Mouse (Mus musculus): ENCODE measurements at regions not wholly inside any gene's neighbourhood (a gene's known extent, or its start where the extent isn't known, plus 50 kb on each side); places are given as distances from the start of the nearest gene placed in this dataset.
A peak's percentile ranks its signal among the peaks of the same experiment; 100 is the strongest.

DNA sequence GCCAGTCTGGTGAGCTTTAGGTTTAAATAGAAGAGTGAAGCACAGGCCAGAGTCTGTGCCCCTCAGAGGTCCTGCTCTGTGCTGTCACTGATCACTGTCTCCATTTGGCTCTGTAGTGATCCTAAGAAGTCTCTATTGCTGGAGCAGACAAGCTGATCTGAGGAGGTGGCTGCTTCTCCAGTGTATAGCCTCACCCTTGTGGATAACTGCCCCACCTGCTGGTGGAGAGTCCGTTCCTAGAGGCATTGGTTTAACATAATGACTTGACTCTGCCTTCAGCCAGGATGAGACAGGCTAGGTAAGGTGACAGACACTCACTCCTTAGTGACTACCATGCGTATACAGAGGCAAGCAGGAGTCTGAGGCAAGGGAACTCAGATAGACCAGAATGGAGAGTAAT is 136.5 kb upstream of the Foxn2 start:
- Histone ChIP-seq H3K9me3 (replicated peaks; ENCODE audit: control insufficient read depth, low read length) (no peaks in the 10 kb centered on the region), H3K27ac (ENCODE audit: low read length) (no peak overlapping the region), H3K4me1 (ENCODE audit: control insufficient read depth, insufficient read depth, low read length) (no peaks in the 10 kb centered on the region), H3K4me3 (replicated peaks; ENCODE audit: low read length) (no peak overlapping the region), H3K4me2 (ENCODE audit: low read depth, low read length) (no peak overlapping the region), H3K9ac (ENCODE audit: low read length) (no peak overlapping the region), H3K27me3 (ENCODE audit: control insufficient read depth, insufficient read depth, low read length) (no peaks in the 10 kb centered on the region), H3K36me3 (ENCODE audit: control insufficient read depth, insufficient read depth, low read length) (no peaks in the 10 kb centered on the region)
- no peak; the same call in 1 of the 2 replicates for ATAC-seq (ENCODE audit: insufficient read depth, low FRiP score)
- 62% methylated on average over 2 of the region's 2 CpGs for WGBS

DNA sequence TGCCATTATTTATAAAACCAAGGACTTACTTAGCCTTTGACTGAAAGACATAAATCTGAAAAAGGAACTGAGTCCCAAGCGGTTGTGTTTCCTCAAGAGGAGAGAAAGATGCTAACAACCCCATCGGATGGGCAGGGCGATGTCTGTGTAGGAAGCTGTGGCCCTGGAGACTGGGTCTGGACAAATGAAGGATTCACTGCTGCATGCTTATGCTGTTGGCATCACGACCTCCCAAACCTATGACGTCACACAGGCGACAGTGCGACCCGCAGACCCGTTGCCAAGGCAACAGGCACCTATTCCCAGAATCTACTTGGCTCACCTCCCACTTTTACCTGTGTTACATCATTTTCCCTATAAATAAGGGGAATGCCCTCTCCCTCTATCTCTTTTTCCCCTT is 135.3 kb upstream of the Foxn2 start:
- H3K4me2 ChIP-seq (ENCODE audit: low read depth, low read length), result no peak overlapping the region
- H3K9ac ChIP-seq (ENCODE audit: low read length), result no peak overlapping the region
- no peaks in the 10 kb centered on the region for H3K9me3 ChIP-seq (replicated peaks; ENCODE audit: control insufficient read depth, low read length)
- WGBS, result 76% methylated on average over 9 of the region's 9 CpGs
- no peaks in the 10 kb centered on the region for H3K4me1 ChIP-seq (ENCODE audit: control insufficient read depth, insufficient read depth, low read length)
- H3K27me3 ChIP-seq (ENCODE audit: control insufficient read depth, insufficient read depth, low read length), result no peaks in the 10 kb centered on the region
- ATAC-seq (ENCODE audit: insufficient read depth, low FRiP score), result no peak
- H3K4me3 ChIP-seq (replicated peaks; ENCODE audit: low read length), result no peak overlapping the region
- H3K27ac ChIP-seq (ENCODE audit: low read length), result no peak overlapping the region
- H3K36me3 ChIP-seq (ENCODE audit: control insufficient read depth, insufficient read depth, low read length), result no peaks in the 10 kb centered on the region

DNA sequence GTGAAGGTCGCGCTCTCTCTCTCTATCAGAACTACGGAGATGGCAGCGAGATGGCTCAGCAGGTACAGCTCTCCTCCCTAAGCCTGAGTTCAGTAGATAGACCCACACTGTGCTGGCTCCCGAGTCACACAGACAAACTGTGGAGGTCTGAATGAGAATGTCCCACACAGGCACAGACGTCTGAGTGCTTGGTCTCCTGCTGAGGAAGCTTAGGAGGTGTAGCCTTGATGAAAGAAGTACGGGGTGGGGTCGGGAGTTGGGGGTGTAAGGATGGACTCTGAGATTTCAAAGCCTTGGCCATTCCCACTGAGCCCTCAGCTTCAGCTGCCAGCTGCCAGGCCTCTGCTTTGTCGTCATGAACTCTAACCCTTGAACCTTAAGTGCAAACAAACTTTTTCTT is 134.2 kb upstream of the Foxn2 start:
- no peak overlapping the region for H3K4me2 ChIP-seq (ENCODE audit: low read depth, low read length)
- H3K27me3 ChIP-seq (ENCODE audit: control insufficient read depth, insufficient read depth, low read length), result no peaks in the 10 kb centered on the region
- 73% methylated on average over 9 of the region's 9 CpGs for WGBS
- H3K4me3 ChIP-seq (replicated peaks; ENCODE audit: low read length), result no peak overlapping the region
- H3K4me1 ChIP-seq (ENCODE audit: control insufficient read depth, insufficient read depth, low read length), result no peaks in the 10 kb centered on the region
- H3K9ac ChIP-seq (ENCODE audit: low read length), result no peak overlapping the region
- no peaks in the 10 kb centered on the region for H3K9me3 ChIP-seq (replicated peaks; ENCODE audit: control insufficient read depth, low read length)
- H3K36me3 ChIP-seq (ENCODE audit: control insufficient read depth, insufficient read depth, low read length), result no peaks in the 10 kb centered on the region
- H3K27ac ChIP-seq (ENCODE audit: low read length), result no peak overlapping the region
- ATAC-seq (ENCODE audit: insufficient read depth, low FRiP score), result no peak

DNA sequence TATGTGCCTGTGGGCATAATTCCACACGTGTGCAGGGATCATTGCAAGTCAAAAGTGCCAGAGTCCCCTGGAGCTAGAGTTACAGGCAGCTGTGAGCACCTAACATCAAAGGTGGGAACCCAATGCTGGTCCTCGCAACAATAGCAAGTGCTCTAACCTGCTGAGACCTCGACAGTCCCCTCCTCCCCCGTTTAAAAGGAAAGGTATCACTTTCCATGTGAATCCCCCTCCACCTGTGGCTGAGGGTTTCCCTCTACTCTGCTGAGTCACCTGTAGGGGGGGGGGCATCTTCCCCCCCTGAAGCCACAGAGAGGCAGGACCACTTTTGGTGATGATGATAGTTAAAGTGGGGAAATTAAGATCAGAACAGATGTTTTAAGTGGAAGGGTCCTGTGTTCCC is 133.4 kb upstream of the Foxn2 start:
- Histone ChIP-seq H3K4me2 (ENCODE audit: low read depth, low read length) (no peak overlapping the region), H3K9ac (ENCODE audit: low read length) (no peak overlapping the region), H3K9me3 (replicated peaks; ENCODE audit: control insufficient read depth, low read length) (no peaks in the 10 kb centered on the region), H3K4me1 (ENCODE audit: control insufficient read depth, insufficient read depth, low read length) (no peaks in the 10 kb centered on the region), H3K27ac (ENCODE audit: low read length) (no peak overlapping the region), H3K27me3 (ENCODE audit: control insufficient read depth, insufficient read depth, low read length) (no peaks in the 10 kb centered on the region), H3K36me3 (ENCODE audit: control insufficient read depth, insufficient read depth, low read length) (no peaks in the 10 kb centered on the region), H3K4me3 (replicated peaks; ENCODE audit: low read length) (no peak overlapping the region)
- 39% methylated on average over 4 of the region's 4 CpGs for WGBS
- ATAC-seq (ENCODE audit: insufficient read depth, low FRiP score), result no peak

DNA sequence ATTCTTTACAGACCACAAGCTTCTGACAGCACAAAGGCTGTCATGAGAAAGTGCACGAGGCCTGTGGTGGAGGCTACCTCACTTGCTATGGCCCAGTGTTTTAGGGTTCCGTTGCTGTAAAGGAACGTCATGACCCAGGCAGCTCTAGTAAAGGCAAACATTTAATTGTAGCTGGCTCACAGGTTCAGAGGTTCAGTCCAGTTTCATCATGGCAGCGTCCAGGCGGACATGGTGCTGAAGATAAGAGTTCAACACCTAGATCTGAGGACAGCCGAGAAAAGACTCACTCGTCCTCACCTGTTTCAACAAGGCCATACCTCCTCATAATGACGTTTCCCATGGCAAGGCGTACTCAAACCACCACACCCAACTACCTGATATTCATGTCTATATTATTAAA is 132.7 kb upstream of the Foxn2 start:
- ATAC-seq (ENCODE audit: insufficient read depth, low FRiP score), result no peak
- no peaks in the 10 kb centered on the region for H3K4me1 ChIP-seq (ENCODE audit: control insufficient read depth, insufficient read depth, low read length)
- WGBS, result 86% methylated on average over 9 of the region's 9 CpGs

DNA sequence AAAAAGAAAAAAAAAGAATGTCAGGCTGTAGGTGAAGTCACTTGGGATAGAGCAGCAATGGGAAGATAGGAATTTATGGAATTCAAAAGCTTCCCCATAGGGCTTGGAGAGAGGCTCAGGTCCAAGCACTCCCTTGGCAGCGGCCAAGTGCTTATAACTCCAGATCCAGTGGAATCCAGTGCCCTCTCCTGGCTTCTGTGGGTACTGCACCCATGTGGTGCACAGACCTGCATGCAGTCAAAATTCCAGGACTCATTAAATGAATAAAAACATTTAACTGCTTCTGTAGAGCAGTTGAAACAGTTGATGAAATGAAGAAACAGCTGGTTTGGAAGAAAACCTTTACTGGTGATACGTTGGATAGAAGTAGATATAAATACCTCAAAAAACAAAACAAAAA is 127.6 kb upstream of the Foxn2 start:
- no peak overlapping the region for H3K9ac ChIP-seq (ENCODE audit: low read length)
- no peaks in the 10 kb centered on the region for H3K4me1 ChIP-seq (ENCODE audit: control insufficient read depth, insufficient read depth, low read length)
- H3K4me3 ChIP-seq (replicated peaks; ENCODE audit: low read length), result no peak overlapping the region
- 90% methylated on average over 2 of the region's 2 CpGs for WGBS
- no peak overlapping the region for H3K27ac ChIP-seq (ENCODE audit: low read length)
- H3K27me3 ChIP-seq (ENCODE audit: control insufficient read depth, insufficient read depth, low read length), result no peaks in the 10 kb centered on the region
- H3K9me3 ChIP-seq (replicated peaks; ENCODE audit: control insufficient read depth, low read length), result no peaks in the 10 kb centered on the region
- no peak for ATAC-seq (ENCODE audit: insufficient read depth, low FRiP score)
- H3K36me3 ChIP-seq (ENCODE audit: control insufficient read depth, insufficient read depth, low read length), result no peaks in the 10 kb centered on the region
- no peak overlapping the region for H3K4me2 ChIP-seq (ENCODE audit: low read depth, low read length)

More for the DNA sequence above, 132.7 kb upstream of the Foxn2 start:
- Histone ChIP-seq H3K27ac (ENCODE audit: low read length) (no peak overlapping the region), H3K4me3 (replicated peaks; ENCODE audit: low read length) (no peak overlapping the region), H3K9me3 (replicated peaks; ENCODE audit: control insufficient read depth, low read length) (no peaks in the 10 kb centered on the region), H3K27me3 (ENCODE audit: control insufficient read depth, insufficient read depth, low read length) (no peaks in the 10 kb centered on the region), H3K4me2 (ENCODE audit: low read depth, low read length) (no peak overlapping the region), H3K36me3 (ENCODE audit: control insufficient read depth, insufficient read depth, low read length) (no peaks in the 10 kb centered on the region), H3K9ac (ENCODE audit: low read length) (no peak overlapping the region)

DNA sequence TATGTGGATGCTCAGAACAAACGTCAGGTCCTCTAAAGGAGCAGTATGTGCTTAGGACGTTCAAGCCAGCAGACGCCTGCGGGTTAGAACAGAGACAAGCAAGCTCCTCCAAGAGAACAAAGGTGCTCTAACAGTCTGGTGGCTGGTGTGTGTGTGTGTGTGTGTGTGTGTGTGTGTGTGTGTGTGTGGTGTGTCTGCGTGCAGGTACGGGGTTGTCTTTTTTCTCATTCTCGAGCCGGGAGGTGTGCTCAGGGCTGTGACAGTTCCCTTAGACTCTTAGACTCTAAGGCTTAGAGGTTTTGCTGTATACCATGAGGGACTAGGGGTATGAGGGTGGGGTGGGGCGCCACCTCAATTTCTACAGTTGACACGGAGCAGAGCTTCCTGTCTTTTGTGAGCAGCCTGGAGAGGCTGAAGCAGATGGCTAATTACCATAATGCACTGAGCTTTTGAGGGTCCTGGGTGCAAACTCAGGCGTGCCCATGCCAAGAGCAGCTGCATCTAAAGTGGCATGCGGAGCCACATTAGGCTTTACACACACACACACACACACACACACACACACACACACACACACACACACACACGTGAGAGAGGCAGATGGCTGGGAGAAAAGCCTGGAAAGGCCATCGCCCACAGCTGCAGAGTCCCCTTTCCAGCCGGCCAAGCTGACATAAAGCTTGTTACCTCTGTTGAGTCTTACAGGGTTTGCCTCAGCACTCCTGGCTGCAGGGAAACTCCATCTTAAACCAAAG is 124.1 kb upstream of the Foxn2 start:
- Histone ChIP-seq H3K4me3 (replicated peaks; ENCODE audit: low read length) (no peak overlapping the region), H3K9me3 (replicated peaks; ENCODE audit: control insufficient read depth, low read length) (no peaks in the 10 kb centered on the region), H3K27ac (ENCODE audit: low read length) (no peak overlapping the region), H3K4me2 (ENCODE audit: low read depth, low read length) (no peak overlapping the region), H3K9ac (ENCODE audit: low read length) (no peak overlapping the region), H3K27me3 (ENCODE audit: control insufficient read depth, insufficient read depth, low read length) (no peaks in the 10 kb centered on the region), H3K36me3 (ENCODE audit: control insufficient read depth, insufficient read depth, low read length) (no peaks in the 10 kb centered on the region), H3K4me1 (ENCODE audit: control insufficient read depth, insufficient read depth, low read length) (no peaks in the 10 kb centered on the region)
- peak; percentile 5; the same call in 1 of the 2 replicates for ATAC-seq (ENCODE audit: insufficient read depth, low FRiP score)
- 68% methylated on average over 15 of the region's 15 CpGs for WGBS

DNA sequence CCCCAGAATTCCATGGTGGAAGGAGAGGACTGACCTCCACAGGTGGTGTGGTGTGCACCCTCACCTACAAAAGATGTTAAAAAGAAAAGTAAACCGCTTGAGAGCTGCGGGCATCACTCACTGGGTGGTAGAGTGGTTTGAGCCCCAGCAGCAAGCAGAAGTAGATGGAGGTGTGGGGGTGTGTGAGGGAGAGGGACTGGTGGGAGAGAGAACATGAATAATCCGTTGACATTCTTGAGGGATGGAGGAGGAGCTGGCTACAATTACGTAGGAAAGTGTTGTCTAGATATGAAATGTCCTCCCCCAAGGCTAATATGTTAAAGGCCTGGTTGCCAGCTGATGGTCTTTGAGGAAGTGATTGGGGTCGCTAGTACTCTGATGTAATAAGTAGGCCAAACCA is 123.2 kb upstream of the Foxn2 start:
- no peak for ATAC-seq (ENCODE audit: insufficient read depth, low FRiP score)
- no peak overlapping the region for H3K9ac ChIP-seq (ENCODE audit: low read length)
- H3K9me3 ChIP-seq (replicated peaks; ENCODE audit: control insufficient read depth, low read length), result no peaks in the 10 kb centered on the region
- H3K36me3 ChIP-seq (ENCODE audit: control insufficient read depth, insufficient read depth, low read length), result no peaks in the 10 kb centered on the region
- WGBS, result 61% methylated on average over 5 of the region's 5 CpGs
- no peak overlapping the region for H3K4me3 ChIP-seq (replicated peaks; ENCODE audit: low read length)
- no peak overlapping the region for H3K27ac ChIP-seq (ENCODE audit: low read length)
- no peaks in the 10 kb centered on the region for H3K27me3 ChIP-seq (ENCODE audit: control insufficient read depth, insufficient read depth, low read length)
- H3K4me1 ChIP-seq (ENCODE audit: control insufficient read depth, insufficient read depth, low read length), result no peaks in the 10 kb centered on the region
- no peak overlapping the region for H3K4me2 ChIP-seq (ENCODE audit: low read depth, low read length)

DNA sequence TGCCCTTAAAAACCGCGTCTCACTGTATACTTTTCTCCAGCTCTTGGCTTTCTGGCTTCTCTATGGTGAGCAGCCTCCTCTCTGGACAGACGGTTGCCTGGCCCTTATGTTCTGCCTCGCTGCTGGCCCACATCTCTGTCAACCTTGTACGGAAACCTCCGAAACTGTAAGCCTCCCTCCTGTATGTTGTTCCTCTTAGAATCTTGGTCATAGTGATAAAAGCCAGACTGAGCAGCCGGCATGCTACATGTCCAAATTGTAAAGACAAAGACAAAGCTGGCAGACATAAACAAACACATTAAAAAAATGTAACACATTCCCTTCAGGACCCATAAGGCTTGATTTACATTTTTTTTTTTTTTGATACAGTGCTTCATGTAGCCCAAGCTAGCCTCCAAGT is 122.7 kb upstream of the Foxn2 start:
- Histone ChIP-seq H3K9ac (ENCODE audit: low read length) (no peak overlapping the region), H3K4me2 (ENCODE audit: low read depth, low read length) (no peak overlapping the region), H3K27ac (ENCODE audit: low read length) (no peak overlapping the region), H3K9me3 (replicated peaks; ENCODE audit: control insufficient read depth, low read length) (no peaks in the 10 kb centered on the region), H3K4me3 (replicated peaks; ENCODE audit: low read length) (no peak overlapping the region), H3K27me3 (ENCODE audit: control insufficient read depth, insufficient read depth, low read length) (no peaks in the 10 kb centered on the region), H3K4me1 (ENCODE audit: control insufficient read depth, insufficient read depth, low read length) (no peaks in the 10 kb centered on the region), H3K36me3 (ENCODE audit: control insufficient read depth, insufficient read depth, low read length) (no peaks in the 10 kb centered on the region)
- ATAC-seq (ENCODE audit: insufficient read depth, low FRiP score), result no peak
- WGBS, result 62% methylated on average over 7 of the region's 7 CpGs
